Mouse (Mus musculus): ENCODE data around the gene Eva1c.

Eva1c gene

GRCm38 (mm10) chr16:90865652-90866051 is 39.1 kb downstream of the Eva1c start:
- no peak for DNase-seq (ENCODE audit: low spot score in 2 of 2)

- no peak for DNase-seq (ENCODE audit: low spot score in 2 of 2)
These were observed 41.6 kb downstream of the Eva1c start for GRCm38 (mm10) chr16:90868129-90868528.

- no peak for DNase-seq (ENCODE audit: low spot score in 2 of 2)
These were observed 42.8 kb downstream of the Eva1c start for GRCm38 (mm10) chr16:90869361-90869760.

DNA sequence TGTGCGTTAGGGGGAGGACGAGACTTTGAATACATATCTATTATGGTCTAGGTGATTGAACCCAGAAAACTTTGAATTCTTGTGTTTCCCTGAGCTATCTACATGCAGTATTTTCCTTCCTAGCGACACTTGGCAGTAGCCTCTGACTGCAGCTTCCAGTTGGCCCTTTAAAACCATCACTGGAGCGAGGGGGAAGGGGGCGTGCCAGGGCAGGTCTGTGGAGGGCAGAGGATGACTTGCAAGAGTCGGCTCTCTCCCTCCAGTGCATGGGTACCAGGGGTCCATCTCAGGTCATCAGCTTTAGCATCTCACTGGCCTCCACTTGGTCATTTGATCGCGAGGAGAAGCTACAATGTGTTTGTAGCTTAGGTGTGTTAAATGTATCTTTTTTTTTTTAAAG is 46.4 kb downstream of the Eva1c start:
- DNase-seq (ENCODE audit: low spot score in 2 of 2): no peak

DNA sequence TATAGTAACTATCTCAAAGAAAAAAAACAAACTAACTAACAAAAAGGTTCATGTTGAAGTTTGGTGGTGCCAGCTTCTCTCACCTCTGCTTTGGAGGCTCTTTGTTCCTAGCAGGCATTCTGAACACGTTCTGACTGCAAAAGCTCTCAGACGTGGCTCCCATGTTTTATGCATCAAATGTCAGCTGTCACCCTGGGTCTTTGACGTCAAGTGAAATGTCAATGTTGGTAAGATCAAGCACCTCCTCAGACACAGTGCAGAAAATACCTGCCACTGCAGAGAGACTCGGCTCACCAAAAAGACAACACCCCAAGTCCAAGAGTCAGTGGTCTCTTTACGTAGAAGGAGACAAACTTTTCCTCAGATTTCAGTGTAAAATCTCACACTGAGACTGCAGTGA is 48.0 kb downstream of the Eva1c start:
- no peak for DNase-seq (ENCODE audit: low spot score in 2 of 2)

GRCm38 (mm10) chr16:90878135-90878860 is 51.8 kb downstream of the Eva1c start:
- DNase-seq (ENCODE audit: low spot score in 2 of 2): no peak

DNA sequence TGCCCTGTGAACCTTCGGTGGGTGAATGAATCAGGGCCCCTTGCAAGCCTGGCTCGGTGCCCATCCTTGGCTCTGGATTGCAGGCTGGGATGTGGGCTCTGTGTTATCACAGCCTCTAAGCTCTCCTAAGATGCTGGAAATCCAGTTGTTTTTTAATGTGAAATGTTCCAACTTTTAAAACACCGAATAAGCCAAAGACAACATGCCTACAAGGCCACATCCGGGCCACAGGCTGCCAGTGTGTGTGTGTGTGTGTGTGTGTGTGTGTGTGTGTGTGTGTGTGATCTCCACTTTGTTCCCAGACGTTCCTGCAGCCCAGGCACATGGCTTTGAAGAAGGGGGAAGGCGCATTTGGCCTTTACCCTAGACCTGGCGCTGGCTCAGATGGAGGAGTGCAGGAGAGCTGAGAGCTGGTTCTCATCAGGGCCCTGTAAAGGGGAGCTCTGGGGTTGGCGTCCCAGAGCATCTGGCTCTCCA is 56.0 kb downstream of the Eva1c start:
- DNase-seq (ENCODE audit: low spot score in 2 of 2): no peak

DNA sequence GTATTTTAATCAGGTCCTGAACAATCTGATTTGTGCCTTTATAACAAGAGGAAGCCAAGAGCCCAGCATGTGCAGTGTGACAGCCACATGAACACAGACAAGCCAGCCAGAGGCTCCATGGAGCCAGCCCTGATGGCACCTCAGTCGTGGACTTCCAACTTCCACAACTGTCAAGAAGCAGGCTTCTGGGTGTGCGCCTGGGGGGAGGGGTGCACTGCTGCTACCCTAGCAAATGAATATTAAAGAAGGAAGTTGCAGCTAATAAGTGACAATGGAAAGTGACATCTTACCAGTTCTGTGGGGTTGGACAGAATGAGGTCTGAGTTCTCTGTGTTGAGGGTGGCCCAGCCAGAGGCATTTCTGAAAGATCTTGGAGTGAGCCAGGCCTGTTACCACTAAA is 58.8 kb downstream of the Eva1c start:
- DNase-seq (ENCODE audit: low spot score in 2 of 2): no peak

DNA sequence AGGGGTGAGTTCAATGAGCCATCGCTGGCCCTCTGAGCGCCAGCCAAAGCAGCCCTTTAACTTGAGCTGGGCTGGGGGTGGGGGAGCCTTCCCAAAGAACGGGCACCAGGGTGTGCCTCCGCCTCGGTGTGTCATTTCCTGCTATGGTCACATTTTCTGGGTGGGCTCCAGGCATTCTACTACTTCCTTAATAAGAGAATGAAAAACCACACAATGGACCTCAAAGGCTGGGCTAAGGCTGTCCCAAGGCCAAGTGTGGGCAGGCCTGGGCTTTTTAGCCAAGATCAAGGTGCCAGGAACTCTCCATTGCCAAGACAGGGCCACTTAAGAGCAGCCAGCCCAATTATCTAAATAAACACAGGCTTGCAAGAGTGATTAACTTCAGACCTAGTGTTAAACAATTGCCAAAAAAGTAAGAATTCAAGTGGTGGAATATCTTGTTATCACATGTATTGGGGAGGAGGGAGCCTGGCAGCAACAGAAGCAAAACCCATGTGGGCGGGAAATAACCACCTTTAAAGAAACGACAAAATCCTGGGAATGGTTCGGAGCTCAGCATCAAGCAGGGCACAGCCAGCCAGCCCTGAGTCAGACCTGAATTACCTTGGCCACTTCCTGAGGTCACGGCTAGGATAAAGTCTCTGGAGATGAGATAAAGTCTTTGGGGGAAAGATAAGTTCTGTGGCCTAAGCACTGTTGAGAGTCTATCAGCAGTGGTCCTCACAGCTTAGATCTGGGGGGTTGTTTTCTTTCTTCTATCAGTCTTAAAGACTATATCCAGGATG is 59.5 kb downstream of the Eva1c start:
- DNase-seq (ENCODE audit: low spot score in 2 of 2): no peak

GRCm38 (mm10) chr16:90890683-90891082 is 64.2 kb downstream of the Eva1c start:
- no peak for DNase-seq (ENCODE audit: low spot score in 2 of 2)

DNA sequence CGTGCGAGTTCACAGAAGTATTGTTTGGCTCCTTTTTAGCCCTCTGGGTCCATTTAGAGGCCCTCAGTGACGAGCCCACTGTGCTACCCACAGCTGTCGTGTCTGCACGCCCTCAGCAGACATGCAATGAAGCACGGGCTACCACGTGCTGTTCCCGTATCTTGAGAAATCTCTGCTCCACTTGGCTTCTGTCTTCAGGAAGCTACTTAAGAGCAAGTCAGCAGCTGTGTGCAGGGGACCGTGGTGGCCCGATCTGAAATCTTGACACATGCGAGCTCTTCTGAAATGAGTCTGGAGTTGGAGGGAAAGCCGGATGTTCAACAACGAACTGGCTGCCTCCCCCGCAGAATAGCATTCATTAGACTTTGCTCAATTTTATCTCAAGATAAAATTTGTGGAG is 65.1 kb downstream of the Eva1c start:
- DNase-seq (ENCODE audit: low spot score in 2 of 2): no peak

- DNase-seq (ENCODE audit: low spot score in 2 of 2): no peak
These were observed 65.6 kb downstream of the Eva1c start for GRCm38 (mm10) chr16:90892081-90892480.

- no peak for DNase-seq (ENCODE audit: low spot score in 2 of 2)
These were observed 66.5 kb downstream of the Eva1c start for GRCm38 (mm10) chr16:90893019-90893418.

DNA sequence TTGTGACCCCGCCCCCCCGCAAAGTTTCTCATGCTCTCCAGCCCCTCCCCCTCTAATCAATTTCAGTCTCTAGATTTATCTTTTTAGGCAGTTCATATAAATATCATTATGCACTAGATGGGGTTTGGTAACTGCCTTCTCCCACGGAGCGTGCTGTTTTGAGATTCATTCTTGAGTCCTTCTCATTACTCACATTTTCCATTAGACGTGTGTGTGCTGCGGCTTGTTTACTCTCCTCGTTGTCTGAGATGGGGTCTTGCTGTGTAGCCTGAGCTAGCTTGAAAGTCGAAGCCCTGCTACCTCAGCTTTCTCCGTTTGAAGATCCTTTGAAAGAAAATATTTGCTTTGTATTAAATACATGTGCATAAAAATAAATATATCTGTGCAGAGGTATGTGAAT is 67.3 kb downstream of the Eva1c start:
- DNase-seq (ENCODE audit: low spot score in 2 of 2): no peak

DNA sequence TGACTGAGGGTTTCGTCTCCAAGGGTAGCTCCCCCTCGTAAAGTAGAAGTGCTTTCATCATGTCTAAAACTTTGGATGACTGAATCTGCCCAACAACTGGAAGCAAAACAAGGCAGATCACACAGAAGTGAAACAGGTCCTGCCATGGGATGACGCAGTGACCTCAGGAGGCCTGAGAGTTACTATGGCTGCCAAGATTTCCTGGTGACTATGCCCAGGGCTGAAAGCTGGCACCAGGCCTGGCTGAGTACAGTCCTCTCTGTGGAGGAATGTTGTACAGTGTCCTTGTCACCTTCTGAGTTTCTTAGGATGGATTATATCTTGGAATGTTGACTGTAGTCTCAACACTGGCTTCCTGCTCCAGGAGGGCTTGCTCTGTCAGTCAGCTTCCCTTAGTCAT is 71.1 kb downstream of the Eva1c start:
- no peak for DNase-seq (ENCODE audit: low spot score in 2 of 2)

GRCm38 (mm10) chr16:90899498-90899897 is 73.0 kb downstream of the Eva1c start:
- no peak for DNase-seq (ENCODE audit: low spot score in 2 of 2)

DNA sequence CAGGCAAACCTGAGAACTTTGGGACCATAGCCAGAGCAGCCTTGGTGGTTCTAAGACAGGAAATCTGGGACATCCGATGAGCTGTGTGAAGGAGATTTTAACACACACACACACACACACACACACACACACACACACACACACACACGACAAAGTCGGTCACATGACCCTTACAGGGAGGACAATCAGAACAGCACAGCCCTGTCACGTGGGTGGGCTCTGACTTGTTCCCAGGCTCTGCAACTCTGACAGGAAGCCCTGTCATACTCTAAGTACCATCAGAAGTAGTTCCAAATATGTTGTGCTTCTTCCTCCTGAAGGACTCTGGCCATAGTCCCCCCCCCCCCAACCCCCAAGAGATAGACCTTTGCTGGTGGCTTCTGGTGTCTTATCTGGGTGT is 74.8 kb downstream of the Eva1c start:
- DNase-seq (ENCODE audit: low spot score in 2 of 2): no peak

- DNase-seq (ENCODE audit: low spot score in 2 of 2): no peak
These were observed 76.8 kb downstream of the Eva1c start for GRCm38 (mm10) chr16:90903300-90903699.

DNA sequence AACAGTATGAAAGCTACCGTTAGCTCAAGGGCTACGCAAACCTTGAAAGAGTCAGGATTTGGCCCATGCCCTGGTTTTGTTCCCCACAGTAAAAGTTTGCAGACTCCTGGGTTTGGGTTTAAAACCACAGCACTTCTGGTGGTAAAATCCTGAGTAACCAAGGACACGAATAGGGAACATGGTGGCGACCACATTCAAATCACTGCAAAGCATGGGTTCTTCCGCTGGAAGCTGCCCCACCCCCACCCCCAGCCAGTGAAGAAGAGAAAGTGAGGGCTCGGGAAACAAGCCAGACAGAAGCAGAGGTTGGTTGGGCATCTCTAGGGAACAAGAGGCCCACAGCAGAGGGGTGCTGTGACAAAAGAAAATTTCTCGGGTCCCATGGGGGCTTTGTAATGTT is 80.7 kb downstream of the Eva1c start:
- no peak for DNase-seq (ENCODE audit: low spot score in 2 of 2)

GRCm38 (mm10) chr16:90910855-90911533 is 84.5 kb downstream of the Eva1c start:
- no peak for DNase-seq (ENCODE audit: low spot score in 2 of 2)

DNA sequence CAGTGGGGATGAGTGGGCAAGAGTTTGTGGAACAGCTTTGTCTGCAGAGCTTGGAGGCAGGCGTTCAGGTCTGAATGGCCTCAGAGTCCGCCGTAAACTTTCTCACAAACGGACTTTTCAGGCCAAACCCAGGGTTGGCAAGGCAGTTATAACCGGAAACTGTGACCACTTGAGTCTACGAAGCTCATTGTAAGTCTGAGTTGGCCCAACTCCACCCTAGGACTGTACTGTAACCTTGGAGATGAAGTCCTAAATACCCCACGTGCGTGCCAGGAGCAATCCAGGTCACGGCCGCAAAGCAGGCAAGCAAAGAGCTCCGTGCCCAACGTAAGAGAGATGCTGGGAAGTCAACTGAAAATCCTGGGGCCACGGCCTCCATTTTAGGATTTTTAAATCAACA is 85.2 kb downstream of the Eva1c start:
- no peak for DNase-seq (ENCODE audit: low spot score in 2 of 2)

DNA sequence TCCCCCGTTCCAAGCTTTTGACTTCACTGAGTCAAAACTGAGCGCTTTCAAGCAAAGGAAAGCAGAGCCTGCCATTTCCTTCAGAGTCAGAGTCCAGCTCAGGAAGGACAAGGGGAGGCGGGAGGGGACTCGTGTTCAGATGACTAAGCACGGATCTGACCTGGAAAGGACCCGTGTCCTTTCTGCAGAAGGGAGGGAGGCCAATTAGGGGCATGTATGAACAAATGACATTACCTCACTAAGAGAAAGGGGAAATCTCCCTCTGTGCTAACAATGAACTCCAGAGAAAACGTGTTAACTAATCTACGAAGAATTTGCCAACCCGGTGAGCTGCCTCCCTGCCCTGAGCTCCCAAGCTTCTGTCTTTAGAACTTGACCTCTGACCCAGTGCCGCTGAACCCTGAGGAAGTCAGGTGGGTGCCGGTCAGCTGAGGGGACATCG is 89.5 kb downstream of the Eva1c start:
- no peak for DNase-seq (ENCODE audit: low spot score in 2 of 2)

DNA sequence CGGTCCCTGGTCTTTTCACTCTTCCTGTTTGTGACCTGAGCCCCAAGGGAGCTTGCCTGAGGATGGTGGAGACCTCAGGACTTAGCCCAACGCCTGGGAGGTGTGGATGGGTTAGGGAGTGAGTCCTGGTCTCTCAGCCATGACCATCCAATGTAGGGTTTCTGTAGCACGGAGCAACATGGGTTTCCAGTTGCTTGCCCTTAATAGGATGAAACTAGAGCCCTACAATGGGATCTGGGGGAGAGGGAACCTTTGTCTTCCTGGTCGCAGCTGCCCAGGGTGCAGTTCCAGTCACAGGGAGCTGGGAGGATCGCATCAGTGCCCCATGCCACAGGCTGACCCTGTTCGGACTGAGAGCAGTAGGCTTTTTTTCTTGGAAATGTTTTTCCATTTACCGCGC is 90.6 kb downstream of the Eva1c start:
- no peak for DNase-seq (ENCODE audit: low spot score in 2 of 2)

Measured in right cerebral cortex, postnatal 36 days (tissue).